Mouse (Mus musculus): ENCODE results near the gene Olfr689. TPM values are rescaled to one million over a fixed set of nuclear protein-coding genes. Genes with fewer than 3 reads are reported as not detected.

Gene Olfr689
- not detected in 2 replicates for polyA plus RNA-seq (2012; rRNA removed)
- polyA plus RNA-seq (2014; fragmentation: Nextera tagmentation; extraction: Ambion mirVana) = not detected in 2 replicates

GRCm38 (mm10) chr7:105310865-105311264, at the start of gene Olfr689:
TSS of gene Olfr689 (plus strand) at chr7:105311165.
- no peak for ATAC-seq (ENCODE audit: low FRiP score, low read depth)
- H3K4me2 ChIP-seq (replicated peaks; ENCODE audit: low read depth, low read length, severe bottlenecking) = no peak within 1 kb of the TSS
- H3K36me3 ChIP-seq (ENCODE audit: control insufficient read depth, insufficient read depth, low read length) = no peaks in the 10 kb centered on the region
- no peak for TF ChIP-seq POLR2A (IDR thresholded peaks at IDR 0.05; ENCODE audit: borderline replicate concordance, extremely low read depth, insufficient read depth, insufficient read length)
- WGBS = 75% methylated on average over 1 of the region's 1 CpGs
- no peaks in the 10 kb centered on the region for H3K9me3 ChIP-seq (ENCODE audit: control insufficient read depth, low read length)
- H3K9ac ChIP-seq (ENCODE audit: low read depth, low read length, severe bottlenecking) = no peak within 1 kb of the TSS
- no peaks in the 10 kb centered on the region for H3K4me1 ChIP-seq (ENCODE audit: control insufficient read depth, insufficient read depth, low read length)
- no peak for DNase-seq (ENCODE audit: low spot score)
- H3K27ac ChIP-seq (replicated peaks; ENCODE audit: low read depth, low read length) = no peak within 1 kb of the TSS
- no peaks in the 10 kb centered on the region for H3K27me3 ChIP-seq (ENCODE audit: control insufficient read depth, insufficient read depth, low read length)
- no peak within 1 kb of the TSS for H3K4me3 ChIP-seq (replicated peaks; ENCODE audit: low read length)

- Histone ChIP-seq H3K4me2 (replicated peaks; ENCODE audit: low read depth, low read length, severe bottlenecking) (no peak overlapping the region), H3K27ac (replicated peaks; ENCODE audit: low read depth, low read length) (no peak overlapping the region), H3K9ac (ENCODE audit: low read depth, low read length, severe bottlenecking) (no peak overlapping the region), H3K4me3 (replicated peaks; ENCODE audit: low read length) (no peak overlapping the region), H3K9me3 (ENCODE audit: control insufficient read depth, low read length) (no peaks in the 10 kb centered on the region), H3K27me3 (ENCODE audit: control insufficient read depth, insufficient read depth, low read length) (no peaks in the 10 kb centered on the region), H3K4me1 (ENCODE audit: control insufficient read depth, insufficient read depth, low read length) (no peaks in the 10 kb centered on the region), H3K36me3 (ENCODE audit: control insufficient read depth, insufficient read depth, low read length) (no peaks in the 10 kb centered on the region)
- WGBS = 76% methylated on average over 7 of the region's 7 CpGs
- ATAC-seq (ENCODE audit: low FRiP score, low read depth) = no peak
- no peak for DNase-seq (ENCODE audit: low spot score)
- no peak for TF ChIP-seq POLR2A (IDR thresholded peaks at IDR 0.05; ENCODE audit: borderline replicate concordance, extremely low read depth, insufficient read depth, insufficient read length)
These were observed 38.5 kb upstream of the Olfr689 start for GRCm38 (mm10) chr7:105272426-105272825.

GRCm38 (mm10) chr7:105287795-105288194, 23.2 kb upstream of the Olfr689 start, which contains the start of gene Olfr688:
TSS of gene Olfr688 (plus strand) at chr7:105288095.
- TF ChIP-seq POLR2A (IDR thresholded peaks at IDR 0.05; ENCODE audit: borderline replicate concordance, extremely low read depth, insufficient read depth, insufficient read length) = no peak
- H3K4me1 ChIP-seq (ENCODE audit: control insufficient read depth, insufficient read depth, low read length) = no peaks in the 10 kb centered on the region
- no peaks in the 10 kb centered on the region for H3K36me3 ChIP-seq (ENCODE audit: control insufficient read depth, insufficient read depth, low read length)
- WGBS = 76% methylated on average over 6 of the region's 6 CpGs
- H3K9ac ChIP-seq (ENCODE audit: low read depth, low read length, severe bottlenecking) = no peak within 1 kb of the TSS
- ATAC-seq (ENCODE audit: low FRiP score, low read depth) = no peak
- H3K9me3 ChIP-seq (ENCODE audit: control insufficient read depth, low read length) = no peaks in the 10 kb centered on the region
- no peaks in the 10 kb centered on the region for H3K27me3 ChIP-seq (ENCODE audit: control insufficient read depth, insufficient read depth, low read length)
- no peak for DNase-seq (ENCODE audit: low spot score)
- no peak within 1 kb of the TSS for H3K27ac ChIP-seq (replicated peaks; ENCODE audit: low read depth, low read length)
- no peak within 1 kb of the TSS for H3K4me2 ChIP-seq (replicated peaks; ENCODE audit: low read depth, low read length, severe bottlenecking)
- H3K4me3 ChIP-seq (replicated peaks; ENCODE audit: low read length) = no peak within 1 kb of the TSS

- H3K9ac ChIP-seq (ENCODE audit: low read depth, low read length, severe bottlenecking) = no peak overlapping the region
- no peak for DNase-seq (ENCODE audit: low spot score)
- no peaks in the 10 kb centered on the region for H3K9me3 ChIP-seq (ENCODE audit: control insufficient read depth, low read length)
- no peak for ATAC-seq (ENCODE audit: low FRiP score, low read depth)
- H3K4me2 ChIP-seq (replicated peaks; ENCODE audit: low read depth, low read length, severe bottlenecking) = no peak overlapping the region
- H3K27me3 ChIP-seq (ENCODE audit: control insufficient read depth, insufficient read depth, low read length) = no peaks in the 10 kb centered on the region
- no peaks in the 10 kb centered on the region for H3K4me1 ChIP-seq (ENCODE audit: control insufficient read depth, insufficient read depth, low read length)
- no peak for TF ChIP-seq POLR2A (IDR thresholded peaks at IDR 0.05; ENCODE audit: borderline replicate concordance, extremely low read depth, insufficient read depth, insufficient read length)
- H3K27ac ChIP-seq (replicated peaks; ENCODE audit: low read depth, low read length) = no peak overlapping the region
- H3K36me3 ChIP-seq (ENCODE audit: control insufficient read depth, insufficient read depth, low read length) = no peaks in the 10 kb centered on the region
- no peak overlapping the region for H3K4me3 ChIP-seq (replicated peaks; ENCODE audit: low read length)
These were observed 20.9 kb upstream of the Olfr689 start for GRCm38 (mm10) chr7:105290051-105290450.

GRCm38 (mm10) chr7:105325302-105325701, 14.3 kb downstream of the Olfr689 start:
- H3K4me1 ChIP-seq (ENCODE audit: control insufficient read depth, insufficient read depth, low read length) = no peaks in the 10 kb centered on the region
- DNase-seq (ENCODE audit: low spot score) (no peak), ATAC-seq (ENCODE audit: low FRiP score, low read depth) (no peak)
- no peak overlapping the region for H3K9ac ChIP-seq (ENCODE audit: low read depth, low read length, severe bottlenecking)
- H3K9me3 ChIP-seq (ENCODE audit: control insufficient read depth, low read length) = no peaks in the 10 kb centered on the region
- H3K4me3 ChIP-seq (replicated peaks; ENCODE audit: low read length) = no peak overlapping the region
- 68% methylated on average over 2 of the region's 2 CpGs for WGBS
- no peaks in the 10 kb centered on the region for H3K36me3 ChIP-seq (ENCODE audit: control insufficient read depth, insufficient read depth, low read length)
- TF ChIP-seq POLR2A (IDR thresholded peaks at IDR 0.05; ENCODE audit: borderline replicate concordance, extremely low read depth, insufficient read depth, insufficient read length) = no peak
- H3K4me2 ChIP-seq (replicated peaks; ENCODE audit: low read depth, low read length, severe bottlenecking) = no peak overlapping the region
- no peaks in the 10 kb centered on the region for H3K27me3 ChIP-seq (ENCODE audit: control insufficient read depth, insufficient read depth, low read length)
- no peak overlapping the region for H3K27ac ChIP-seq (replicated peaks; ENCODE audit: low read depth, low read length)

- no peaks in the 10 kb centered on the region for H3K36me3 ChIP-seq (ENCODE audit: control insufficient read depth, insufficient read depth, low read length)
These were observed 23.0 kb downstream of the Olfr689 start, which contains the start of gene Olfr690 for GRCm38 (mm10) chr7:105334004-105334403. TSS of gene Olfr690 (minus strand) at chr7:105334104.

More at GRCm38 (mm10) chr7:105334004-105334403, 23.0 kb downstream of the Olfr689 start, which contains the start of gene Olfr690:
- no peak within 1 kb of the TSS for H3K27ac ChIP-seq (replicated peaks; ENCODE audit: low read depth, low read length)
- H3K9ac ChIP-seq (ENCODE audit: low read depth, low read length, severe bottlenecking) = no peak within 1 kb of the TSS
- no peaks in the 10 kb centered on the region for H3K9me3 ChIP-seq (ENCODE audit: control insufficient read depth, low read length)
- no peaks in the 10 kb centered on the region for H3K4me1 ChIP-seq (ENCODE audit: control insufficient read depth, insufficient read depth, low read length)
- H3K4me3 ChIP-seq (replicated peaks; ENCODE audit: low read length) = no peak within 1 kb of the TSS
- ATAC-seq (ENCODE audit: low FRiP score, low read depth) = no peak
- no peak for DNase-seq (ENCODE audit: low spot score)
- no peak for TF ChIP-seq POLR2A (IDR thresholded peaks at IDR 0.05; ENCODE audit: borderline replicate concordance, extremely low read depth, insufficient read depth, insufficient read length)
- H3K4me2 ChIP-seq (replicated peaks; ENCODE audit: low read depth, low read length, severe bottlenecking) = no peak within 1 kb of the TSS
- WGBS = 85% methylated on average over 1 of the region's 1 CpGs
- no peaks in the 10 kb centered on the region for H3K27me3 ChIP-seq (ENCODE audit: control insufficient read depth, insufficient read depth, low read length)
